Mouse (Mus musculus) embryonic facial prominence, embryonic 12.5 days (tissue): ENCODE measurements at regions not wholly inside any gene's neighbourhood (a gene's known extent, or its start where the extent isn't known, plus 50 kb on each side); places are given as distances from the start of the nearest gene placed in this dataset.
"Not testable (repeated sequence)": the region's sequence is repeated elsewhere in the genome, so short reads cannot be mapped to it uniquely, and the experiment has no call there.

Source experiments
- ATAC-seq: fragments of 200-750 bp; cut with Nextera tagmentation; 2 replicates; pipeline ENCODE4 v1.8.0; 2017; ENCODE audit not compliant: insufficient number of reproducible peaks, insufficient read depth, low FRiP score, low TSS enrichment
- H3K27ac ChIP-seq: fragments of 300-500 bp; sonication (generic); 2 replicates; pipeline ENCODE4 v1.5.1; 2016; ENCODE audit warnings: mild to moderate bottlenecking
- H3K27me3 ChIP-seq: fragments of 300-500 bp; sonication (generic); 2 replicates; pipeline ENCODE4 v1.6.1; 2016; ENCODE audit warnings: mild to moderate bottlenecking, moderate library complexity
- H3K36me3 ChIP-seq: fragments of 300-500 bp; sonication (generic); 2 replicates; pipeline ENCODE4 v1.6.1; 2016; ENCODE audit warnings: mild to moderate bottlenecking
- H3K4me1 ChIP-seq: fragments of 300-500 bp; sonication (generic); 2 replicates; pipeline ENCODE4 v1.6.1; 2016
- H3K4me2 ChIP-seq: fragments of 300-500 bp; sonication (generic); replicated peaks from 2 replicates; pipeline ENCODE4 v1.6.1; 2016; ENCODE audit warnings: mild to moderate bottlenecking, moderate library complexity
- H3K4me3 ChIP-seq: fragments of 300-500 bp; sonication (generic); 2 replicates; pipeline ENCODE4 v1.5.1; 2016; ENCODE audit warnings: mild to moderate bottlenecking
- H3K9ac ChIP-seq: fragments of 300-500 bp; sonication (generic); 2 replicates; pipeline ENCODE4 v1.6.1; 2016; ENCODE audit warnings: mild to moderate bottlenecking, moderate library complexity
- H3K9me3 ChIP-seq: fragments of 300-500 bp; sonication (generic); 2 replicates; pipeline ENCODE4 v1.6.1; 2016; ENCODE audit warnings: mild to moderate bottlenecking, moderate library complexity
- WGBS: fragments of 180-500 bp; shearing (Covaris S2); methylation state at CpG from one replicate; pipeline ENCODE4 v1.1.7; 2016; 5-methylcytosine and 5-hydroxymethylcytosine counted together

DNA sequence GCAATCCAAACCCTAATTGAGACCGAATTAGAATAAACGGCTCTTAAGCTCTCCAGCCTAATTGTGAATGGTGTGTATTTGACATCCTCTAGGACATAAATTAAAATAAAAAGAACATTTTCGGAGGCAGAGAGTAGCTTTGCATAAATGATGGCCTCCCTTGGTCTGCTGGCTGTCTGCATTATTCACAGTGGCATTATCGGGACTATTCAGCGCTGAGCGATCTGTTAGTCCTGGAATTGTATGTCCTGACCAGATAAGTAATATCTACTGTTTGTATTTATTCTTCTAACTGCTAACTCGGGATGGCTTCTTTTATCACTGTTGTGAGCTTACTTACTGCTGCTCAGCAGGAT is 299.6 kb downstream of the Chl1 start:
- no peak overlapping the region for H3K27ac ChIP-seq
- H3K9me3 ChIP-seq, result 0 out of 2 replicates have a peak, but pooled peaks cover under 1% of the 10 kb centered on the region
- peaks cover 10% of the 10 kb centered on the region; the same call in 1 of the 2 replicates for H3K27me3 ChIP-seq
- no peak overlapping the region for H3K4me3 ChIP-seq
- peaks cover 18% of the 10 kb centered on the region; the same call in 1 of the 2 replicates for H3K4me1 ChIP-seq
- 14% methylated on average over 7 of the region's 7 CpGs for WGBS
- no peak overlapping the region for H3K9ac ChIP-seq
- peak overlapping the region; percentile 33 for H3K4me2 ChIP-seq
- ATAC-seq, result no peak
- H3K36me3 ChIP-seq, result no peaks in the 10 kb centered on the region

GRCm38 (mm10) chr6:103810342-103811001 is 300.1 kb downstream of the Chl1 start:
- Histone ChIP-seq H3K36me3 (no peaks in the 10 kb centered on the region), H3K27ac (no peak overlapping the region), H3K9ac (no peak overlapping the region), H3K9me3 (0 out of 2 replicates have a peak, but pooled peaks cover 3% of the 10 kb centered on the region), H3K4me3 (no peak overlapping the region), H3K4me2 (peak overlapping the region; percentile 33), H3K4me1 (peaks cover 18% of the 10 kb centered on the region; the same call in 1 of the 2 replicates), H3K27me3 (peaks cover 10% of the 10 kb centered on the region; the same call in 1 of the 2 replicates)
- 2% methylated on average over 13 of the region's 13 CpGs for WGBS
- ATAC-seq, result no peak

- not testable (repeated sequence) for H3K9ac ChIP-seq, H3K4me3 ChIP-seq, H3K27ac ChIP-seq, H3K4me2 ChIP-seq, H3K9me3 ChIP-seq, H3K27me3 ChIP-seq, H3K4me1 ChIP-seq, H3K36me3 ChIP-seq, ATAC-seq
- 55% methylated on average over 5 of the region's 5 CpGs for WGBS
Observed at GRCm38 (mm10) chr6:103816396-103816795, 306.0 kb downstream of the Chl1 start.

DNA sequence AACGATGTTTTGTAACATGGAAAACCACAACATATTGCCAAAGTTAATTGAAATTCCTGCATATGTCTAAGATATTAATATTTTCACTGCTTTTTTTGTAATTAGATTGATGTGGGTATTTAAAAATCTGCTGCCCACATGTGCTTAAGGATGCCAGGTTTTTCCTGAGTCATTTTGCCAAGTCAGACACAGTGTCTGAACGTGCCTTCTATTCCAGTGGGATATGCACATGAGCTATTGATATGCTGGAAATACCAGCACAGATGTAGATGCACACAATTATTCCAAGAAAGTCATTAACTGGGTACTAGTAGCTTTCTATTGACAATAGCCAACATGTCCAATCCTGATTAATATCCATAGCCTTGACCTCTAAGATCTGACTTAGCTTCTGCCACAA is 315.7 kb downstream of the Chl1 start:
- Histone ChIP-seq H3K4me2 (no peak overlapping the region), H3K4me3 (no peak overlapping the region), H3K27me3 (no peaks in the 10 kb centered on the region), H3K4me1 (no peaks in the 10 kb centered on the region), H3K9ac (no peak overlapping the region), H3K36me3 (no peaks in the 10 kb centered on the region), H3K27ac (no peak overlapping the region), H3K9me3 (no peaks in the 10 kb centered on the region)
- no peak for ATAC-seq
- WGBS, result 66% methylated on average over 2 of the region's 2 CpGs

DNA sequence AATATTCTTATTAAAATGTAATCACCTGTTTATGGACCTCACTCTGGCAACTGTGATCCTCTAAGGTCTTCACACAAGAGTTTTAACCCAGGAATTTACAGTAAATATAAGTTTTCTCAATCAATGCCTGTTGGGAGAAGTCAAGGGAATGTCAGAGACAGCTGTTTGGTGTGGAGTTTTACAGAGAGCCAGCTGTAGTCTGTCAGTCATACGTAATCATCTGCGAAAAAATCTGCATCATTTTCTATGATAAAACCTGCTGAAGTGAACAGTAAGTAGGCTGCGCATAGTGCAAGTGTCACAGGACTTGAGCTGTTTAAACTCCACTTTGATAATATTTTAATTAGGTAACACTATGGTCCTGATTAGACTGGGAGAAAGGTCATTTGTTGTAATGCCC is 317.2 kb downstream of the Chl1 start:
- Histone ChIP-seq H3K36me3 (no peaks in the 10 kb centered on the region), H3K9me3 (no peaks in the 10 kb centered on the region), H3K4me1 (no peaks in the 10 kb centered on the region), H3K4me2 (no peak overlapping the region), H3K27me3 (no peaks in the 10 kb centered on the region), H3K27ac (no peak overlapping the region), H3K4me3 (no peak overlapping the region), H3K9ac (no peak overlapping the region)
- ATAC-seq, result no peak
- WGBS, result 91% methylated on average over 3 of the region's 3 CpGs

DNA sequence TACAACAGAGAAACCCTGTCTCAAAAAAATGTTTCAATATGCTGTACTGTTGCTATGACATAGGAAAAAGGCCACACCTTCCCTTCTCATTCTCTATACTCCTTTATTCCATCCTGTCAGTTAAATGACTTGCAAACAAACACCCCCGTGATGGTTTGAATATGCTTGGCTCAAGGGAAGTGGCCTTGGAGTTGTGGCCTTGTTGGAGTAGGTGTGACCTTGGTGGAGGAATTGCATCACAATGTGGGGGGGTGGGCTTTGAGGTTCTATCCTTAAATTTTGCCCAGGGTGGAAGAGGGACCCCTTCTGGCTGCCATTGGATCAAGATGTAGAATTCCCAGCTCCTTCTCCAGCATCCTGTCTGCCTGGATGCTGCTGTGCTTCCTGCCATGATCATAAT is 318.5 kb downstream of the Chl1 start:
- Histone ChIP-seq H3K27ac (no peak overlapping the region), H3K27me3 (no peaks in the 10 kb centered on the region), H3K4me2 (no peak overlapping the region), H3K4me3 (no peak overlapping the region), H3K9ac (no peak overlapping the region), H3K9me3 (no peaks in the 10 kb centered on the region), H3K4me1 (no peaks in the 10 kb centered on the region), H3K36me3 (no peaks in the 10 kb centered on the region)
- 79% methylated on average over 1 of the region's 1 CpGs for WGBS
- no peak for ATAC-seq

DNA sequence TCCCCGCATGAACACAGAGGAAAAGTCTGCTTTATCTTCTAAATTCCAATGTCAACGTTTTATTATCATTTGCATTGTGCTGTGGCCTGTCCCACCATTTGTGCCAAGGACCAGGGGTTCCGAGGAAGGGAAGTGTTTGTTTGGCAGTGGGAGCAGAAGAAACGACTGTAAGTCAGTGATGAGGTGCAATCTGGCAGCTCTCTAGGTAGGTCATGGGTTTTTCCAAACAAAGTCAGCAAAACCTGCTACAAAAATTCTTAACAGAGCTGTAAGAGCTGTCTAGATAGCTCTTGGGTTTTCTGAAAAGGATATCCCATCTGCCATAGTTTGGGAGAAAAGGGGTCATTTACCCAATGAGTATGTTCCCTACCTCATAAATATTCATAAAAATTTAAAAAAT is 321.9 kb downstream of the Chl1 start:
- no peak overlapping the region for H3K4me3 ChIP-seq
- H3K27ac ChIP-seq, result no peak overlapping the region
- no peaks in the 10 kb centered on the region for H3K27me3 ChIP-seq
- no peaks in the 10 kb centered on the region for H3K36me3 ChIP-seq
- no peak for ATAC-seq
- H3K4me2 ChIP-seq, result no peak overlapping the region
- H3K4me1 ChIP-seq, result no peaks in the 10 kb centered on the region
- no peak overlapping the region for H3K9ac ChIP-seq
- H3K9me3 ChIP-seq, result no peaks in the 10 kb centered on the region
- WGBS, result 75% methylated on average over 4 of the region's 4 CpGs

DNA sequence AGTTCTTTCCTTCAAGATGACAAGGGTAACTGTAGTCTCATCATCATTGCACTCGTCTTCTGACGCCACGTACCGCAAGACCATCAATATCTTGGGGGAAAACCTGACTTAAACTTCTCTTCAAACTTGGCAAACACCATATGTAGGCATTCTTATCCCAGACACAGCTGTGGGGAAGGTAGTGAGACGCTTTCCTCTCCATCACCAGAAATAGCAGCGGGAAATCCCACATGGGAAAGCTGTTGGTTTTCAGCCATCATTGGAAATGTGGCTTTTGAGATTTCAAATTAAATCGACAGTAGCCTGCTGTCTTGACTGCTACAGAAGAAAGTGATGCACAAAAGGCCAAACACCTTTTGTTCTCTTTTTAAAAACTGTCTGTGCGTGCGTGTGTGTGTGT is 322.4 kb downstream of the Chl1 start:
- Histone ChIP-seq H3K27ac (no peak overlapping the region), H3K36me3 (no peaks in the 10 kb centered on the region), H3K4me2 (no peak overlapping the region), H3K9me3 (no peaks in the 10 kb centered on the region), H3K27me3 (no peaks in the 10 kb centered on the region), H3K4me1 (no peaks in the 10 kb centered on the region), H3K4me3 (no peak overlapping the region), H3K9ac (no peak overlapping the region)
- no peak for ATAC-seq
- 87% methylated on average over 9 of the region's 9 CpGs for WGBS

DNA sequence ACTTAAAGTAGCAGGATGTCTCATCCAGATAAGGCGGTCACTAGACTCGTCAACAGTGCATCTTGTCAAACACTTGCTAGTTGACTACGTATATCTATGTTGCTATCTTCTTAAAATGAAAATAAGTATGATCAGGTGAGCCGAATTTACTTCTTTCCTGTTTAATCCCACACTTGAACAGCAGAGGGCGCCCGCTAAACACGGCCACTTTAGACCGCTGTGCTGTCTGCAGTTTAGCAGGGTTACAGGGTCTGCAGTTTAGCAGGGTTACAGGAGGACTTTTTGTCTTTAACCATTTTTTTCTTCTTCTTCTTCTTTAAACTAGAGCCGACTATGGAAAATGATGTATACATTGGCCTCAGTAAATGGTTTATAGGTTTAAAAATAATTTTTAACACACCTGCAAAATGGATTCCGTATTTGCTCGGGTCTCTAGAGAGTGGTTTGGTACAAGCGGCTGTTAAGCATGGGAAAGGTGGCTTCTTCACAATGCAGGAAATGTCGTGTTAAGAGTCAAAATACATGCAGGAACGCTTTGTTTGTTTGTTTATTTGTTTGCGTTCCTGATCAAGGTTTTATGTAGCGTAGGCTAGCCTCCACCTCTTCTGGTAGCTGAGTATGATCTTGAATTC is 323.2 kb downstream of the Chl1 start:
- WGBS, result 46% methylated on average over 16 of the region's 16 CpGs
- Histone ChIP-seq H3K36me3 (no peaks in the 10 kb centered on the region), H3K4me1 (no peaks in the 10 kb centered on the region), H3K9me3 (no peaks in the 10 kb centered on the region), H3K4me2 (no peak overlapping the region), H3K4me3 (no peak overlapping the region), H3K27ac (no peak overlapping the region), H3K9ac (no peak overlapping the region), H3K27me3 (no peaks in the 10 kb centered on the region)
- ATAC-seq, result no peak

- H3K4me3 ChIP-seq, result no peak overlapping the region
- H3K27ac ChIP-seq, result no peak overlapping the region
Observed at GRCm38 (mm10) chr6:103834726-103835229, 324.4 kb downstream of the Chl1 start.

DNA sequence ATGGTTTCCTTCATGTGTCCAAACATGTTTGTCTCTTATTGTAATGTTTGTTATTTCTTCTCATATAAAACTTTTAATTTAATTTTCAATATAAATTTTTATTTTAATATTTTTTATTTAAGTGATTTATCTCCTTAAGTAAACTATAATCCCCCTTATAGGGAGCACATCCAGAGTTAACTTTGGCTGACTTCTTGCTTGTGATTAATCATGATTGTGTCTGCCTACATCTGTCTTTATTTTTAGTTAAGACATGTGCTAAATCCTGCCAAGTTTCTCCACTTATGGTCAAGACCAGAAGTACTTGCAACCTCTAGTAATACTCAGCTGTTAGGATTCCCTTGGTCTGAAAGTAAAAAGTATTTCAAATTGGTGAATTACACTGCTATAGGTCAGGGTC is 349.4 kb downstream of the Chl1 start:
- H3K4me2 ChIP-seq, result no peak overlapping the region
- no peak overlapping the region for H3K27ac ChIP-seq
- H3K36me3 ChIP-seq, result no peaks in the 10 kb centered on the region
- H3K9ac ChIP-seq, result no peak overlapping the region
- ATAC-seq, result no peak
- no peaks in the 10 kb centered on the region for H3K4me1 ChIP-seq
- no peaks in the 10 kb centered on the region for H3K27me3 ChIP-seq
- no peak overlapping the region for H3K4me3 ChIP-seq
- no peaks in the 10 kb centered on the region for H3K9me3 ChIP-seq

More at GRCm38 (mm10) chr6:103834726-103835229, 324.4 kb downstream of the Chl1 start:
- Histone ChIP-seq H3K27me3 (no peaks in the 10 kb centered on the region), H3K36me3 (no peaks in the 10 kb centered on the region), H3K9ac (no peak overlapping the region), H3K9me3 (no peaks in the 10 kb centered on the region), H3K4me1 (no peaks in the 10 kb centered on the region), H3K4me2 (no peak overlapping the region)
- WGBS, result 84% methylated on average over 8 of the region's 8 CpGs
- no peak for ATAC-seq

DNA sequence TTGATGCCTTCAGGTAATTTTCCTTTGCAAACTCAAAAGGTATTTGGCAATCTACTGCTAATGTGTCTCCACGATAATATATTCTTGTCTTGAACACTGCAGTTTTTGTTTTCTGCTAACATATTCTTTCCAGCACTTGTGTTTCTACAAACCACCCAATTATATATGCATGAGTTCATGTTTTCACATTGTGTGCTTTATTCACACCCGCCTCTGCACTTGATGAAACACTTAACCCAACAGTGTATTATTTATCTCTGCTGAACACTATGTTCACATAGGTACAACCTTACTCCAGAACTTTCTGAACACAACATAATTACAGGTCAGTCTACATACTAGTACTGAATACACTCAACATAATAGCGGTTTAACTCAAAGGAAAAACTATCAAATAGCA is 383.1 kb downstream of the Chl1 start:
- WGBS, result 83% methylated on average over 3 of the region's 3 CpGs
- H3K4me1 ChIP-seq, result no peaks in the 10 kb centered on the region
- H3K4me2 ChIP-seq, result no peak overlapping the region
- no peak for ATAC-seq
- no peak overlapping the region for H3K4me3 ChIP-seq
- no peak overlapping the region for H3K27ac ChIP-seq
- H3K9me3 ChIP-seq, result no peaks in the 10 kb centered on the region
- no peak overlapping the region for H3K9ac ChIP-seq
- H3K36me3 ChIP-seq, result no peaks in the 10 kb centered on the region
- no peaks in the 10 kb centered on the region for H3K27me3 ChIP-seq
